Mouse (Mus musculus): ENCODE results near the gene Tubd1.

GRCm38 (mm10) chr11:86527528-86527927 is 17.3 kb upstream of the Tubd1 start:
- TF ChIP-seq CTCF (IDR thresholded peaks at IDR 0.05; ENCODE audit: borderline replicate concordance, insufficient read depth, low read length) (no peak), POLR2A (IDR thresholded peaks at IDR 0.05; ENCODE audit: low read depth, low read length) (no peak)

Measured in embryonic fibroblast, embryonic 13.5 days (primary cell).